Mouse (Mus musculus): Measurements from ENCODE around the gene Tpcn2. TPM values are rescaled to one million over a fixed set of nuclear protein-coding genes. Genes with fewer than 3 reads are reported as not detected.

The Tpcn2 gene
- polyA plus RNA-seq, 1 experiment from 2014 or later = 9.1 TPM

GRCm38 (mm10) chr7:145264202-145264601, 19.6 kb downstream of the Tpcn2 start:
- Histone ChIP-seq H3K4me3 (replicated peaks) (no peak overlapping the region), H3K9ac (no peak overlapping the region), H3K9me3 (no peaks in the 10 kb centered on the region), H3K27ac (no peak overlapping the region), H3K36me3 (peaks cover 10% of the 10 kb centered on the region; the same call in 1 of the 2 replicates), H3K4me2 (no peak overlapping the region), H3K4me1 (0 out of 2 replicates have a peak, but pooled peaks cover 3% of the 10 kb centered on the region), H3K27me3 (replicated peaks) (no peaks in the 10 kb centered on the region)
- no peak for ATAC-seq (ENCODE audit: insufficient read depth, low FRiP score, low read depth)
- 64% methylated on average over 9 of the region's 9 CpGs for whole genome bisulfite sequencing

- H3K9ac ChIP-seq = no peak overlapping the region
- 90% methylated on average over 1 of the region's 1 CpGs for WGBS
Measured at GRCm38 (mm10) chr7:145256092-145256491, 27.7 kb downstream of the Tpcn2 start.

GRCm38 (mm10) chr7:145253986-145254630, 29.7 kb downstream of the Tpcn2 start:
- Histone ChIP-seq H3K9me3 (no peaks in the 10 kb centered on the region), H3K4me1 (no peaks in the 10 kb centered on the region; the same call in 1 of the 2 replicates), H3K4me2 (no peak overlapping the region), H3K27ac (no peak overlapping the region), H3K9ac (no peak overlapping the region), H3K27me3 (replicated peaks) (no peaks in the 10 kb centered on the region), H3K36me3 (peaks cover 7% of the 10 kb centered on the region; the same call in 1 of the 2 replicates), H3K4me3 (replicated peaks) (no peak overlapping the region)
- no peak for ATAC-seq (ENCODE audit: insufficient read depth, low FRiP score, low read depth)
- WGBS = 61% methylated on average over 3 of the region's 3 CpGs

More at GRCm38 (mm10) chr7:145256092-145256491, 27.7 kb downstream of the Tpcn2 start:
- Histone ChIP-seq H3K36me3 (peaks cover 10% of the 10 kb centered on the region; the same call in 1 of the 2 replicates), H3K27ac (no peak overlapping the region), H3K27me3 (replicated peaks) (no peaks in the 10 kb centered on the region), H3K4me1 (no peaks in the 10 kb centered on the region; the same call in 1 of the 2 replicates), H3K4me3 (replicated peaks) (no peak overlapping the region), H3K9me3 (no peaks in the 10 kb centered on the region), H3K4me2 (no peak overlapping the region)
- ATAC-seq (ENCODE audit: insufficient read depth, low FRiP score, low read depth) = no peak

GRCm38 (mm10) chr7:145252715-145253476, 30.9 kb downstream of the Tpcn2 start:
- WGBS = 26% methylated on average over 8 of the region's 8 CpGs
- H3K9me3 ChIP-seq = no peaks in the 10 kb centered on the region
- H3K9ac ChIP-seq = no peak overlapping the region
- no peak overlapping the region for H3K4me3 ChIP-seq (replicated peaks)
- no peak overlapping the region for H3K27ac ChIP-seq
- no peaks in the 10 kb centered on the region for H3K27me3 ChIP-seq (replicated peaks)
- peaks cover 7% of the 10 kb centered on the region; the same call in 1 of the 2 replicates for H3K36me3 ChIP-seq
- H3K4me2 ChIP-seq = no peak overlapping the region
- no peaks in the 10 kb centered on the region; the same call in 1 of the 2 replicates for H3K4me1 ChIP-seq
- peak; percentile 44; the same call in 1 of the 2 replicates for ATAC-seq (ENCODE audit: insufficient read depth, low FRiP score, low read depth)

GRCm38 (mm10) chr7:145250225-145250624, 33.6 kb downstream of the Tpcn2 start:
- no peak overlapping the region for H3K4me3 ChIP-seq (replicated peaks)
- H3K27ac ChIP-seq = no peak overlapping the region
- WGBS = 65% methylated on average over 9 of the region's 9 CpGs
- no peak overlapping the region for H3K9ac ChIP-seq
- no peak overlapping the region for H3K4me2 ChIP-seq
- no peaks in the 10 kb centered on the region for H3K36me3 ChIP-seq
- no peaks in the 10 kb centered on the region for H3K9me3 ChIP-seq
- no peak for ATAC-seq (ENCODE audit: insufficient read depth, low FRiP score, low read depth)
- H3K4me1 ChIP-seq = no peaks in the 10 kb centered on the region; the same call in 1 of the 2 replicates
- H3K27me3 ChIP-seq (replicated peaks) = no peaks in the 10 kb centered on the region

GRCm38 (mm10) chr7:145248911-145249310, 34.9 kb downstream of the Tpcn2 start:
- WGBS = 65% methylated on average over 2 of the region's 2 CpGs
- H3K9ac ChIP-seq = no peak overlapping the region
- no peaks in the 10 kb centered on the region for H3K36me3 ChIP-seq
- H3K4me3 ChIP-seq (replicated peaks) = no peak overlapping the region
- no peak overlapping the region for H3K4me2 ChIP-seq
- no peak overlapping the region for H3K27ac ChIP-seq
- no peaks in the 10 kb centered on the region for H3K9me3 ChIP-seq
- H3K4me1 ChIP-seq = no peaks in the 10 kb centered on the region; the same call in 1 of the 2 replicates
- no peak for ATAC-seq (ENCODE audit: insufficient read depth, low FRiP score, low read depth)
- no peaks in the 10 kb centered on the region for H3K27me3 ChIP-seq (replicated peaks)

GRCm38 (mm10) chr7:145242851-145243712, 40.7 kb downstream of the Tpcn2 start:
- no peak overlapping the region for H3K4me3 ChIP-seq (replicated peaks)
- no peaks in the 10 kb centered on the region for H3K4me1 ChIP-seq
- H3K9me3 ChIP-seq = no peaks in the 10 kb centered on the region
- H3K4me2 ChIP-seq = no peak overlapping the region
- no peaks in the 10 kb centered on the region for H3K27me3 ChIP-seq (replicated peaks)
- peak; percentile 72 for ATAC-seq (ENCODE audit: insufficient read depth, low FRiP score, low read depth)
- WGBS = 11% methylated on average over 9 of the region's 9 CpGs
- H3K36me3 ChIP-seq = no peaks in the 10 kb centered on the region
- no peak overlapping the region for H3K9ac ChIP-seq
- H3K27ac ChIP-seq = no peak overlapping the region

- 73% methylated on average over 9 of the region's 9 CpGs for WGBS
- H3K27me3 ChIP-seq (replicated peaks) = no peaks in the 10 kb centered on the region
Measured at GRCm38 (mm10) chr7:145242028-145242427, 41.8 kb downstream of the Tpcn2 start.

GRCm38 (mm10) chr7:145240929-145241328, 42.9 kb downstream of the Tpcn2 start:
- Histone ChIP-seq H3K9me3 (no peaks in the 10 kb centered on the region), H3K4me1 (no peaks in the 10 kb centered on the region), H3K4me3 (replicated peaks) (no peak overlapping the region), H3K4me2 (no peak overlapping the region), H3K9ac (no peak overlapping the region), H3K27me3 (replicated peaks) (no peaks in the 10 kb centered on the region), H3K27ac (no peak overlapping the region), H3K36me3 (no peaks in the 10 kb centered on the region)
- no peak for ATAC-seq (ENCODE audit: insufficient read depth, low FRiP score, low read depth)
- WGBS = 88% methylated on average over 4 of the region's 4 CpGs

More at GRCm38 (mm10) chr7:145242028-145242427, 41.8 kb downstream of the Tpcn2 start:
- Histone ChIP-seq H3K4me2 (no peak overlapping the region), H3K9ac (no peak overlapping the region), H3K36me3 (no peaks in the 10 kb centered on the region), H3K27ac (no peak overlapping the region), H3K4me3 (replicated peaks) (no peak overlapping the region), H3K4me1 (no peaks in the 10 kb centered on the region), H3K9me3 (no peaks in the 10 kb centered on the region)
- no peak for ATAC-seq (ENCODE audit: insufficient read depth, low FRiP score, low read depth)

GRCm38 (mm10) chr7:145239736-145240505, 43.9 kb downstream of the Tpcn2 start:
- no peak for ATAC-seq (ENCODE audit: insufficient read depth, low FRiP score, low read depth)
- H3K9me3 ChIP-seq = no peaks in the 10 kb centered on the region
- no peak overlapping the region for H3K27ac ChIP-seq
- no peak overlapping the region for H3K9ac ChIP-seq
- WGBS = 68% methylated on average over 8 of the region's 8 CpGs
- no peaks in the 10 kb centered on the region for H3K36me3 ChIP-seq
- no peak overlapping the region for H3K4me3 ChIP-seq (replicated peaks)
- H3K4me1 ChIP-seq = no peaks in the 10 kb centered on the region
- H3K4me2 ChIP-seq = no peak overlapping the region
- H3K27me3 ChIP-seq (replicated peaks) = no peaks in the 10 kb centered on the region

- H3K27ac ChIP-seq = no peak overlapping the region
- H3K9ac ChIP-seq = no peak overlapping the region
- ATAC-seq (ENCODE audit: insufficient read depth, low FRiP score, low read depth) = no peak; the same call in 1 of the 2 replicates
- no peaks in the 10 kb centered on the region for H3K4me1 ChIP-seq
- no peaks in the 10 kb centered on the region for H3K36me3 ChIP-seq
- no peaks in the 10 kb centered on the region for H3K9me3 ChIP-seq
- no peak overlapping the region for H3K4me3 ChIP-seq (replicated peaks)
- 46% methylated on average over 6 of the region's 6 CpGs for WGBS
- no peak overlapping the region for H3K4me2 ChIP-seq
- no peaks in the 10 kb centered on the region for H3K27me3 ChIP-seq (replicated peaks)
Measured at GRCm38 (mm10) chr7:145239145-145239544, 44.7 kb downstream of the Tpcn2 start.

Data from stomach, embryonic 15.5 days (tissue).